Mouse (Mus musculus) kidney, adult 2 months (tissue): ENCODE data around the gene Lgi4. TPM values are rescaled to one million over a fixed set of nuclear protein-coding genes. Genes with fewer than 3 reads are reported as not detected.

Experiments used
- DNase-seq: peaks from one replicate; pipeline ENCODE4 v3.0.0; 2021
- H3K27ac ChIP-seq: fragments of 200-500 bp; 2 replicates; pipeline ENCODE4 v1.5.1; 2012; ENCODE audit warnings: low read depth, low read length, control low read depth, inconsistent platforms; ENCODE audit not compliant: insufficient read depth
- H3K27me3 ChIP-seq: fragments of 200-500 bp; replicated peaks from 2 replicates; pipeline ENCODE4 v1.6.1; 2012; ENCODE audit warnings: mild to moderate bottlenecking, moderate library complexity, low read length, inconsistent platforms; ENCODE audit not compliant: control insufficient read depth, insufficient read depth
- H3K36me3 ChIP-seq: fragments of 200-500 bp; 2 replicates; pipeline ENCODE4 v1.6.1; 2012; ENCODE audit warnings: mild to moderate bottlenecking, moderate library complexity, low read length, inconsistent platforms; ENCODE audit not compliant: control insufficient read depth, insufficient read depth
- H3K4me1 ChIP-seq: fragments of 200-500 bp; 2 replicates; pipeline ENCODE4 v1.6.1; 2011; ENCODE audit warnings: low read length; ENCODE audit not compliant: control insufficient read depth, insufficient read depth
- H3K4me3 ChIP-seq: fragments of 200-500 bp; 2 replicates; pipeline ENCODE4 v1.5.1; 2011; ENCODE audit warnings: mild to moderate bottlenecking, low read depth, low read length, control low read depth; ENCODE audit not compliant: insufficient read depth
- CTCF ChIP-seq: fragments of 200-500 bp; conservative IDR thresholded peaks from 2 replicates; pipeline ENCODE4 v1.5.1; 2011; ENCODE audit warnings: low read depth, mild to moderate bottlenecking, control low read depth, low read length, moderate library complexity, mixed read lengths; ENCODE audit not compliant: insufficient read depth, insufficient read length
- POLR2A ChIP-seq: fragments of 200-500 bp; IDR thresholded peaks from one replicate; pipeline ENCODE4 v1.6.1; 2011; ENCODE audit warnings: low read depth, low read length, control low read depth
- WGBS: fragments of 180-500 bp; shearing (Covaris S2); methylation state at CpG from one replicate; pipeline ENCODE4 v1.1.7; 2018; 5-methylcytosine and 5-hydroxymethylcytosine counted together
- polyA plus RNA-seq: library from polyadenylated mRNA; depleted of rRNA; stranded (reverse); fragments of >200 nt; gene quantifications from 2 replicates; pipeline ENCODE4 v1.2.3, GENCODE M21; 2012

Lgi4 gene
- polyA plus RNA-seq, 1 experiment = 0.99 TPM

DNA sequence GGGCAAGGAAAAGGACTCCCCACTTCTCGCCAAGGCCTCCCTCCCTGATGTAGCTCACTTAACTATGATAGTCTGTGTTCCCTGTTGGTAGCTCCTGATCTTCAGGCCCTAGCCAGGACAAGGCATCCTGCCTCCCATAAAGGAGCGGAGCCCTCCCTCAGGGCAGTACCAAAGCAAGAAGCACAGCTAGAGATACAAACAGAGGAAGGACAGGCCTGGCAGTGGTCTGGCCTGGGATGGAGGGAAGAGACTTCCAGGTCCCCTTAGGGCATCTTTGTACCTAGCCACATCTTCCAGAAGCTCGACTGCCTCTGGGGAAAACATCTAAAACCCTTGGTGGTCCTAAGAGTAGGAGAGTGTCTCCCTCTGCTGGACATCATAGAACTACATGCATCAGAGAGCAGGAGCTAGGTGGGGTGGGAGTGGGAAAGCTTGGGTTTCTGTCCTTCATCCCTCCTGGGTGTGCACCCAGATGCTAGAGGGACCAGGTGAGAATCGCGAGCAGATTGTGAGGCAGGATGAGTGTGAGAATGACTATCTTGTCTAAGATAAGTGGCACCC is 18.8 kb downstream of the Lgi4 start:
- DNase-seq = no peak
- TF ChIP-seq POLR2A (no peak), CTCF (peak; percentile 57)
- WGBS = 45% methylated on average over 5 of the region's 5 CpGs
- Histone ChIP-seq H3K27ac (no peak overlapping the region), H3K27me3 (no peaks in the 10 kb centered on the region), H3K4me1 (no peaks in the 10 kb centered on the region), H3K4me3 (no peak overlapping the region), H3K36me3 (no peaks in the 10 kb centered on the region)

DNA sequence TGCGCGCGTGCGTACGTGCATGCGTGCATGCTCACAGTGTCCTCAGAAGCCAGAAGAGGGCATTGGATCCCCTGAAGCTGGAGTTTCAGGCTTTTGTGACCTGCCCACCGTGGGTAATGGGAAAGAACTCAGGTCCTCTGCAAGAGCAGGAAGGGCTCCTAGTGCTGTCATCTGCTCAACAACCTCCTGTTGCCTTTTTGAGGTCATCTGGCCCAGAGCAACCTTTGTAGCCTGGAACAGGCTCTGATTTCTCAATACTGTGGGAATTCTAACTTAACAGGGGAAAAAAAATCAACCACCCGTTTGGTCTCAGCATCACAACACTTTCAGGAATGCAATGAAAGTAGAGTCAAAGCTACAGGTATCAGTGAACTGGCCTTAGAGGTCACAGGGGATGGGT is 20.5 kb downstream of the Lgi4 start:
- H3K4me1 ChIP-seq = no peaks in the 10 kb centered on the region
- no peak for DNase-seq
- no peak overlapping the region for H3K27ac ChIP-seq
- WGBS = 80% methylated on average over 8 of the region's 8 CpGs
- H3K36me3 ChIP-seq = no peaks in the 10 kb centered on the region
- no peaks in the 10 kb centered on the region for H3K27me3 ChIP-seq
- no peak for TF ChIP-seq CTCF
- TF ChIP-seq POLR2A = no peak
- no peak overlapping the region for H3K4me3 ChIP-seq

DNA sequence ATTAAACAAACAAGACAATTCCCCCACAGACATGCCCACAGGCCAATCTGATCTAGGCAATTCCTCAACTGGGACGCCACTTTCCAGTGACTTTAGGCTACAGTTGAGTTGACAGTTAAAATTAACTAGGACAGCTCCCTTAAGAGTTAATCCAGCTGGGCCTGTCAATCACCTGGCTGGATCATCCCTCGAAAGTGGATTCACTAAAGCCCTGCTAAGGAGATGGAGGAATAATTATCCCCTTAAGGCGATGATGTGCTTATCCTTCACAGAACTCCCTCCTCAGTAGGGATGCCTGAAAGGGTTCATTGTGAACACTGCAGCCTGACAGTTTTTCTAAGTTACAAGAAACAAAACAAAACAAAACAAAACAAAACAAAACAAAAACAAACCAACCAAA is 21.5 kb downstream of the Lgi4 start:
- Histone ChIP-seq H3K4me1 (no peaks in the 10 kb centered on the region), H3K27me3 (no peaks in the 10 kb centered on the region), H3K4me3 (no peak overlapping the region), H3K36me3 (no peaks in the 10 kb centered on the region), H3K27ac (no peak overlapping the region)
- WGBS = 68% methylated on average over 3 of the region's 3 CpGs
- DNase-seq = no peak
- TF ChIP-seq CTCF = no peak
- TF ChIP-seq POLR2A = no peak

DNA sequence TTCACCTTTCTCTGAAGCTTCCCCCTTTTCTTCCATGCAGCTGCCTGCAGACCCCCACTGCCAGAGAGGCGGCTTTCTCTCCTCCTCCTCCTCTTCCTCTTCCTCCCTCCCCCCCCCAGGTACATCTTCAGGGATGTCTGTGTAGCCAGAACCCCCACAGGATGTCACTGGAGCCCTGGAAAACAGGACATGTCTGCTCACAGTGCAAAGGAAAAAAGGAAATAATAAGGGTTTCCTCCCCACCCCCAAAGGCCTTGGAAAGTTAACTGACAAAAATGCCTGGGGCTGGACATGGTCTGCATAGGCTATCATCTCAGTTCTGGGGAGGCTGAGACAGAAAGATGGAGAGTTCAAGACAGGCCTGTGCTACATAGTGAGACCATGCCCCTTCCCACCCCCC is 22.0 kb downstream of the Lgi4 start:
- WGBS = 64% methylated on average over 1 of the region's 1 CpGs
- Histone ChIP-seq H3K4me3 (no peak overlapping the region), H3K36me3 (no peaks in the 10 kb centered on the region), H3K27ac (no peak overlapping the region), H3K27me3 (no peaks in the 10 kb centered on the region), H3K4me1 (no peaks in the 10 kb centered on the region)
- no peak for TF ChIP-seq CTCF
- DNase-seq = no peak

DNA sequence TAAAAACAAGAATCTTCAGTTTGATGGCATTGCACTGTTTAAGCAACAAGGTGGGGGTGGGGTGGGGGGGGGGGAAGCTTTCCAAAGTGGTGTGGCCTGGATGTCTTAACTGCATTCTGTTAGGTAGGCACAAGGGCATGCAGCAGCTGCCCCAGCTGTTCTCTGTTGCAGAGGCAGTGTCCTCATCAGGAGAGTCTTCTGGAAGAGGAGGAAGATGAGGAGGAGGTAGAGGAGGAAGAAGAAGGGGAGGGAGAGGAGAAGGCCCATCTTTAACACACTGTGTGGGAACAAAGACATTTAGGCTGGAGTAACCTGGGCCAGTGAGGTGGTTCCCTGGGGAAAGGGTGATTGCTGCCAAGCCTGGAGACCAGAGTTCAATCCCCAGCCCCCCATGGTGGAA is 23.0 kb downstream of the Lgi4 start:
- no peak for DNase-seq
- no peaks in the 10 kb centered on the region for H3K4me1 ChIP-seq
- no peak overlapping the region for H3K4me3 ChIP-seq
- TF ChIP-seq CTCF (no peak), POLR2A (no peak)
- H3K27ac ChIP-seq = no peak overlapping the region
- H3K36me3 ChIP-seq = no peaks in the 10 kb centered on the region
- H3K27me3 ChIP-seq = no peaks in the 10 kb centered on the region

DNA sequence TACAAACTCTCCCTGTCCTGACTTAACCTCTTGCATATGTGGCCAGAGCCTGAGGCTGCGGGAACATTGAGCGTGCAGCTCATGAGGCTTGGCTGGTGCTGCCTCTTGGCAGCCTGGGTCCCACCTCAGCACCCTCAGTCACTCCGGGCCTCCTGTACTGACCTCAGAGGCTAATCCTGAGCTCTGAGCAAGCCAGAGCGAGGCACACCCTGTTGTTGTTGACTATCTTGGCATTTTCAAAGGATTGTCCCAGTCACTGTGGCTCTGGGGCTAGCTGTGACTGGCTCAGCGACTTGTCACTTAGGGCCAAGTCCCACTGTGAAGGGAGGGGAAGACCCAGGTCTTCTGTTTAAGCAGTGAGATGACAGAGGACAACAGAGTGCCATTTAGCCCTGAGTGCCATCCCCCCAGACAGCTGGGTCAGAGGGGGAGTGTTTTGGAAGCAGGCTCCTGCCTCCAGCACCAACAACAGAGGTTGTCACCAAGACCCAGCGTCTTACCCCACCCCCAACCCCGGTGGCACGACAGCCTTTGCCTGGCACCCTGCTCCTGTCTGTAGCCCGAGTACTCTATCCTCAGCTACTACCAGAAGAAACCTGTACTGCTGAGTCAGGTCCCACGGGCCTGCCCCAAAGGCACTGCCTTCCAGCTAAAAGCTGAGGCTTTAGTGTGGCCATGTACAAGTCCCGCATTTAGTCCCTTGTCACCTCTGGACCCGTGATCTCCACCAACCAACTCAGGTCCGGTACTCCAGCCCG is 23.9 kb downstream of the Lgi4 start:
- no peaks in the 10 kb centered on the region for H3K4me1 ChIP-seq
- DNase-seq = peak; percentile 35
- no peaks in the 10 kb centered on the region for H3K36me3 ChIP-seq
- WGBS = 63% methylated on average over 14 of the region's 14 CpGs
- no peaks in the 10 kb centered on the region for H3K27me3 ChIP-seq
- H3K27ac ChIP-seq = no peak overlapping the region
- H3K4me3 ChIP-seq = no peak overlapping the region
- no peak for TF ChIP-seq POLR2A
- TF ChIP-seq CTCF = no peak

DNA sequence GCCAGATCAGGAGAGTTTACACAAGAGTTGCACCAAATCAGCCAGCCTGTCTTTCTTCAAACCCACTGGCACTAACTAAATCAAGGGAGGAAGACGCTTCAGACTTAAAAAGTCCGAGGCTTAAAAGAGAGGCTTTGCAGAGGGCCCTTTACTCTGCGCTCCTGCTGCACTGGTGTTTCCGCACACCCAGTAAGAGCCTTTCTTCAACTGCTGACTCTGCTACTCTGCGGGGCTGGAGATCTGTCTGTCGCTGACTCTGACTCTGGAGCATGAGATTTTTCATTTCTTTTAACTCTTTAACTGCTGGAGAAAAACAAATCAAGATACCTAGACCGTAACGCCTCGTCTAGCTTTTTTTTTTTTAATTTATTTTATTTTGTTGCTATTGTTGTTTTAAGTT is 25.0 kb downstream of the Lgi4 start:
- TF ChIP-seq POLR2A (no peak), CTCF (no peak)
- H3K27ac ChIP-seq = no peak overlapping the region

More for the DNA sequence above, 25.0 kb downstream of the Lgi4 start:
- 66% methylated on average over 9 of the region's 9 CpGs for WGBS
- H3K4me3 ChIP-seq = no peak overlapping the region
- no peaks in the 10 kb centered on the region for H3K27me3 ChIP-seq
- no peaks in the 10 kb centered on the region for H3K4me1 ChIP-seq
- no peaks in the 10 kb centered on the region for H3K36me3 ChIP-seq
- DNase-seq = no peak
